Mouse (Mus musculus): ENCODE measurements at regions not wholly inside any gene's neighbourhood (a gene's known extent, or its start where the extent isn't known, plus 50 kb on each side); places are given as distances from the start of the nearest gene placed in this dataset.

DNA sequence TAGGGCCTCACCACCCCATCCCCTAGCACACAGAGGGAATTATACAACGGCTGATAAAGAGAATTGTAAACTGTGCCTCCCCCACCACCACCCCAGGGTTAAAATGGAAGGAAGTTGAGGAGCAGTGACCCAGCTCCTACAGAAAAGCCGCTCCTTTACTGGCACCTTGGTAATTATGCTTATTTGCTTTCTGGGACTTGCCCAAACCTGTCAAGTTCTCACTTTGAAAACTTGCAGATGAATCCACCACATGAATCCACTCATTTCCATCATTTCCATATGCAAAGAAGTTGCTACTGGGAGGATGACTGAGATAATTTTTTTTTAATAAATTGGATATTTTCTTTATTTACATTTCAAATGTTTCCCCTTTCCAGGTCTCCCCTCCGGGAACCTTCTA is 142.1 kb upstream of the Tent5a start:
- WGBS, result 56% methylated on average over 3 of the region's 3 CpGs
- H3K4me1 ChIP-seq (replicated peaks; ENCODE audit: control insufficient read depth, insufficient read depth, low read length), result no peaks in the 10 kb centered on the region
- H3K27me3 ChIP-seq (replicated peaks; ENCODE audit: control insufficient read depth, insufficient read depth, low read length), result no peaks in the 10 kb centered on the region
- H3K36me3 ChIP-seq (ENCODE audit: control insufficient read depth, insufficient read depth), result no peaks in the 10 kb centered on the region
- H3K9me3 ChIP-seq (ENCODE audit: control insufficient read depth), result no peaks in the 10 kb centered on the region
- no peak overlapping the region for H3K4me2 ChIP-seq (replicated peaks; ENCODE audit: low read depth)
- H3K4me3 ChIP-seq (ENCODE audit: low read depth, low read length), result no peak overlapping the region
- no peak for ATAC-seq
- no peak overlapping the region for H3K27ac ChIP-seq (ENCODE audit: low read depth, low read length)
- no peak overlapping the region for H3K9ac ChIP-seq (ENCODE audit: low read depth, low read length)
- TF ChIP-seq CTCF (IDR thresholded peaks at IDR 0.05; ENCODE audit: low read depth), result no peak

- H3K9ac ChIP-seq (ENCODE audit: low read depth, low read length), result no peak overlapping the region
- ATAC-seq, result no peak
- H3K4me3 ChIP-seq (ENCODE audit: low read depth, low read length), result no peak overlapping the region
- no peaks in the 10 kb centered on the region for H3K4me1 ChIP-seq (replicated peaks; ENCODE audit: control insufficient read depth, insufficient read depth, low read length)
- no peak for TF ChIP-seq CTCF (IDR thresholded peaks at IDR 0.05; ENCODE audit: low read depth)
- no peaks in the 10 kb centered on the region for H3K27me3 ChIP-seq (replicated peaks; ENCODE audit: control insufficient read depth, insufficient read depth, low read length)
- H3K9me3 ChIP-seq (ENCODE audit: control insufficient read depth), result no peaks in the 10 kb centered on the region
- no peaks in the 10 kb centered on the region for H3K36me3 ChIP-seq (ENCODE audit: control insufficient read depth, insufficient read depth)
- no peak overlapping the region for H3K27ac ChIP-seq (ENCODE audit: low read depth, low read length)
- WGBS, result 80% methylated on average over 5 of the region's 5 CpGs
- H3K4me2 ChIP-seq (replicated peaks; ENCODE audit: low read depth), result no peak overlapping the region
Observed at GRCm38 (mm10) chr9:85466671-85467070, 139.5 kb upstream of the Tent5a start.

GRCm38 (mm10) chr9:85459062-85459805 is 132.1 kb upstream of the Tent5a start:
- no peak overlapping the region for H3K9ac ChIP-seq (ENCODE audit: low read depth, low read length)
- no peak for TF ChIP-seq CTCF (IDR thresholded peaks at IDR 0.05; ENCODE audit: low read depth)
- 91% methylated on average over 3 of the region's 3 CpGs for WGBS

DNA sequence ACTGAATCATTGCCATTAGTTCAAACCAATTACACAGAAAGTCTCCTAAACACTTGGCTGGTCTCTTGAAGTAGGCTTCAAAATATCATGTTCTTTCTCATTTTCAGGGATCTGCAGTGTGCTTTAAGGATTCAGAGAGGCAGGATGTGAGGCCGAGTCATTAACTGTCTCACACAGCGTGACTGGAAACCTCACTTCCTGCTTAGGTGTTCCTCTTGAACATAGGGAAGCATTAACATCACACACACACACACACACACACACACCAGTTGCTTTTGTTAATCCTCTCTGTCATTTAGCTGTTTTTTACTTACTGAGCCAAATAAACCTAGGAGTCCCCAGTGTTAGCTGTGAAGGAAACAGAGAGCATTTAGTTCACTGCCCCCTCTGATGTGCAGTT is 131.2 kb upstream of the Tent5a start:
- H3K4me2 ChIP-seq (replicated peaks; ENCODE audit: low read depth), result no peak overlapping the region
- H3K9ac ChIP-seq (ENCODE audit: low read depth, low read length), result no peak overlapping the region
- TF ChIP-seq CTCF (IDR thresholded peaks at IDR 0.05; ENCODE audit: low read depth), result no peak
- H3K4me3 ChIP-seq (ENCODE audit: low read depth, low read length), result no peak overlapping the region
- H3K36me3 ChIP-seq (ENCODE audit: control insufficient read depth, insufficient read depth), result no peaks in the 10 kb centered on the region
- WGBS, result 83% methylated on average over 2 of the region's 2 CpGs
- H3K9me3 ChIP-seq (ENCODE audit: control insufficient read depth), result no peaks in the 10 kb centered on the region
- ATAC-seq, result no peak
- H3K27ac ChIP-seq (ENCODE audit: low read depth, low read length), result no peak overlapping the region
- no peaks in the 10 kb centered on the region for H3K4me1 ChIP-seq (replicated peaks; ENCODE audit: control insufficient read depth, insufficient read depth, low read length)
- no peaks in the 10 kb centered on the region for H3K27me3 ChIP-seq (replicated peaks; ENCODE audit: control insufficient read depth, insufficient read depth, low read length)

More at GRCm38 (mm10) chr9:85459062-85459805, 132.1 kb upstream of the Tent5a start:
- no peaks in the 10 kb centered on the region for H3K27me3 ChIP-seq (replicated peaks; ENCODE audit: control insufficient read depth, insufficient read depth, low read length)
- H3K4me2 ChIP-seq (replicated peaks; ENCODE audit: low read depth), result no peak overlapping the region
- no peaks in the 10 kb centered on the region for H3K36me3 ChIP-seq (ENCODE audit: control insufficient read depth, insufficient read depth)
- no peak for ATAC-seq
- no peak overlapping the region for H3K27ac ChIP-seq (ENCODE audit: low read depth, low read length)
- no peaks in the 10 kb centered on the region for H3K9me3 ChIP-seq (ENCODE audit: control insufficient read depth)
- no peaks in the 10 kb centered on the region for H3K4me1 ChIP-seq (replicated peaks; ENCODE audit: control insufficient read depth, insufficient read depth, low read length)
- no peak overlapping the region for H3K4me3 ChIP-seq (ENCODE audit: low read depth, low read length)

DNA sequence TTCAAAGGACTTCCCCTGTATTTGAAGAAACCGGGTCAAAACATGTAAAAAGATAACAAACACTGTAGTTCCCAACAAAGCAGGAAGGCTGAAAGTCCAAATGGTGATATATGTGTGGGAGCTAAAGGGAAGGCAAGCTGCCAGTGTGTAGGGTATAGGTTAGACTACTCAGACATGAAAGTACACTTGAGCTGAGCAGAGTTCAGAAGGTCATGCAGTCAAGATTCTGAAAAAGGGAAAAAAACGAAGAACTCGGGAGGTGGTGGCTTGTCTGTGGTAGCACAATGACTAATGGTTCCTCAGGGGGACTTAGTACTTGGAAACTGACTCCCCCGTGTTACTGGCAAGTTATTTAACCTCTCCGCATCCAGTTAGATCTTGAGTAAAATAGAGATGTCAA is 130.3 kb upstream of the Tent5a start:
- Histone ChIP-seq H3K36me3 (ENCODE audit: control insufficient read depth, insufficient read depth) (no peaks in the 10 kb centered on the region), H3K4me2 (replicated peaks; ENCODE audit: low read depth) (no peak overlapping the region), H3K4me3 (ENCODE audit: low read depth, low read length) (no peak overlapping the region), H3K27me3 (replicated peaks; ENCODE audit: control insufficient read depth, insufficient read depth, low read length) (no peaks in the 10 kb centered on the region), H3K4me1 (replicated peaks; ENCODE audit: control insufficient read depth, insufficient read depth, low read length) (no peaks in the 10 kb centered on the region), H3K9ac (ENCODE audit: low read depth, low read length) (no peak overlapping the region), H3K9me3 (ENCODE audit: control insufficient read depth) (no peaks in the 10 kb centered on the region), H3K27ac (ENCODE audit: low read depth, low read length) (no peak overlapping the region)
- ATAC-seq, result peak; percentile 77
- 53% methylated on average over 5 of the region's 5 CpGs for WGBS
- no peak for TF ChIP-seq CTCF (IDR thresholded peaks at IDR 0.05; ENCODE audit: low read depth)

GRCm38 (mm10) chr9:85455382-85455781 is 128.2 kb upstream of the Tent5a start:
- H3K4me2 ChIP-seq (replicated peaks; ENCODE audit: low read depth), result no peak overlapping the region
- H3K27me3 ChIP-seq (replicated peaks; ENCODE audit: control insufficient read depth, insufficient read depth, low read length), result no peaks in the 10 kb centered on the region
- H3K36me3 ChIP-seq (ENCODE audit: control insufficient read depth, insufficient read depth), result no peaks in the 10 kb centered on the region
- H3K4me1 ChIP-seq (replicated peaks; ENCODE audit: control insufficient read depth, insufficient read depth, low read length), result no peaks in the 10 kb centered on the region
- no peak overlapping the region for H3K9ac ChIP-seq (ENCODE audit: low read depth, low read length)
- H3K27ac ChIP-seq (ENCODE audit: low read depth, low read length), result no peak overlapping the region
- H3K9me3 ChIP-seq (ENCODE audit: control insufficient read depth), result no peaks in the 10 kb centered on the region
- 82% methylated on average over 4 of the region's 4 CpGs for WGBS
- ATAC-seq, result no peak
- no peak for TF ChIP-seq CTCF (IDR thresholded peaks at IDR 0.05; ENCODE audit: low read depth)
- H3K4me3 ChIP-seq (ENCODE audit: low read depth, low read length), result no peak overlapping the region

Data from intestine, postnatal 0 days (tissue).